Mouse (Mus musculus): ENCODE measurements around the gene Nbdy. TPM values are rescaled to one million over a fixed set of nuclear protein-coding genes. Genes with fewer than 3 reads are reported as not detected.

Nbdy gene
- 10 to 100 TPM; 72.9 to 76.0 TPM for total RNA-seq (2021)
- long read RNA-seq, experiment 1, transcript Nbdy-201 (4 exons, 788 nt): major isoform, 34 of 38 reads
- long read RNA-seq, experiment 1, partial matches to known transcripts: 0 of 38 reads
- long read RNA-seq, experiment 1, other reads (novel, unspliced or antisense): 1 of 38 reads
- long read RNA-seq, experiment 2, transcript Nbdy-201 (4 exons, 788 nt): major isoform, 42 of 55 reads
- long read RNA-seq, experiment 2, transcript Nbdy-204 (3 exons, 1,346 nt): minor isoform, 8 of 55 reads
- long read RNA-seq, experiment 2, partial matches to known transcripts: 0 of 55 reads
- long read RNA-seq, experiment 2, other reads (novel, unspliced or antisense): 2 of 55 reads

DNA sequence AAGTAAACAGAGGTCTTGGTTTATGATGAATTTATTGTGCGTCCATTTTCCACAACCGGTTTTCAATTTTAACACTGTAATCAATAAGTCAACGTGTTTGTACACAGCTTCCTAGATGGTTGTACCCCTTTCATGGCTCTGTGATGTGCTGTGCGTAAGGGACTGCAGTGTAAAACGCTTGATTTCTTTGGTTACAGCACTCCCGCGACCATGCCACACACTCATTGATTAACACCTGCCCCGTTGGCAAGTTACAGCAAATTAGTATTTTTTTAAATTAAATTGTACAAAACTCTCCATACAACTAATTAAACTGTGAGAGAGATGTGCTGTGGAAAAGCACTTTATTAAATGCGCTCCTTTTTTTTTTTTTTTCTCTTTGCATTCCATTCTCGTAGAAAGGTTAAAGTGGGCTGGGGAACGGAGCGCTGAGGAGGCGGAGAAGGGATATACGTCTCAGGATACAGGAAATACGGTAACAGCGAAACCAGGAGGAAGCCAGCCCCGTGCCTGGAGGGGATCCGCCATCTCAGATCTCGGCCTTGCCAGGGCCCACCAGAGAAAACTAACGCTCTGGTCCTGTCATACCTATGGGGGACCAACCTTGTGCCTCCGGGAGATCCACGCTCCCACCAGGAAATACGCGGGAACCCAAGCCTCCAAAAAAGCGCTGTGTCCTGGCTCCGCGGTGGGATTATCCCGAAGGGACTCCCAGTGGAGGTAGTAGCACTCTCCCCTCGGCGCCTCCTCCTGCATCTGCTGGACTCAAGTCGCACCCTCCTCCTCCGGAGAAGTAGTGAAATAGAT is at the start of gene Nbdy:
TSS of gene Nbdy (plus strand) at position 481 of the 807 bp plus-strand sequence.
- peak in 1 of 2 experiments; percentile 10 for DNase-seq (ENCODE audit: low spot score in 2 of 2)

DNA sequence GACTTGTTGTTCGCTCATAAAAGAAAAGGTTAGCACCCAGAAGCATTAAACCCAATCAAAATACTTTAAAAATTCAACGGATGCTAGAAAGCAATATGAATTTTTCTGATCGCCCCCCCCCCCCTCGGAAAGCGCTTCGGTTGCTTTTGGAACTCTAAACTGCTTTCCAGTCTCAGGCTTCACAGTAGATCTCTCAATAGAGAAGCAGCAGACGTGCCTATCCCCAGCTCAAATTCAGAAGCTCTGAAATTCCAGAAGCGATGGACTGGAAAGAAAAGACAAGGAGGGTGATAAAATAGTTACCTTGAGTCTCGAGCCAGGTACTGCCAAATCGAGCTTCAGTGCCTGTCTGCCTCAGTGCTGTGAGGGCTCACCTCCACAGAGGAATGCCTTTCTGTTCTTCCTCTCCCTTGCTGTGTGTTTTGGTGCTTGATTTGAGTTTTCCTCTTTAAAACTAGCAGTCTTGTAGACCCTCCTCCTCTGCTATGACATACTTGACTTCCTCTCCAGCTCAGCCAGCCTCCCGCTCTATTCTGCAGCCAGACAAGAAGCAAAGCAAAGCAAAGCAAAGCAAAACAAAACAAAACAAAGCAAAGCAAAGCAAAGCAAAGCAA is 27.5 kb upstream of the Nbdy start, which contains the start of gene Kctd12b:
TSS of gene Kctd12b (minus strand) at position 610 of the 614 bp plus-strand sequence.
- no peak for DNase-seq (ENCODE audit: low spot score in 2 of 2)

DNA sequence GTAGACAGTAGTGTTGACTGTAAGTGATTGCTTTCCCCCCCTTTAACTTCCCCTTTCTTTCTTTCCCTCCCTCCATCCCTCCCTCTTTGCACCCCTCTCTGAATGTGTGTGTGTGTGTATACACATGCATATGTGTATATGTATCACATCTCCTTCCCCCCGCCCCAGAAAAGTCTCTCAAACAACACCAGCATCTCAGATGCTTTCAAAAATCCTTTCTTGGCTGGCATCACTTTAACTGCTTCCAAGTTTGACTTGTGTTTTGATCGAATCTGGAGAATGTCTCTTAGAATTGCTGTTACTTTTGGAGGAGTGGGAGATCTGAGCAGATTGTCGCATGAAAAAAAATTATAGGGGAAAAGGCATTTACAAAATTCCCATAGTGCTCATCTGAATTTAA is 22.9 kb upstream of the Nbdy start:
- no peak for DNase-seq (ENCODE audit: low spot score in 2 of 2)

DNA sequence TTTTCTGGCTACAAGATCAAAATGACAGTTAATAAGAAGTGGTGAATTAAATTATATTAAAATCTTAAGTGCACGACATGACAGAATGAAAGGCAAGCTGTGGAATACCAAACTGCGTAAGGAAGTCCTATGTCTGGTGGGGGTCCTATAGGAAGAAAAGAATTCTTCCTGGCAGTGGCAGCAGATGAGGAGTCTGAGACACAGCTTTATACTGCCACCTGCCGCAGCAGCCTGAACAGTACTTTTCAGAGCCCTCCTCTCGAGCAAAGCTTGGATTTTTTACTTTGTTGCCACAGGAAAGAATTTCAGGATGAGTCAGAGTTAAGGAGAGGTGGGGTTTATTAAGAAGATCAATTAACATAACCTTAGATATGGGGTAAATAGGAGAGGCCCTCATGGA is 15.7 kb upstream of the Nbdy start:
- no peak for DNase-seq (ENCODE audit: low spot score in 2 of 2)

DNA sequence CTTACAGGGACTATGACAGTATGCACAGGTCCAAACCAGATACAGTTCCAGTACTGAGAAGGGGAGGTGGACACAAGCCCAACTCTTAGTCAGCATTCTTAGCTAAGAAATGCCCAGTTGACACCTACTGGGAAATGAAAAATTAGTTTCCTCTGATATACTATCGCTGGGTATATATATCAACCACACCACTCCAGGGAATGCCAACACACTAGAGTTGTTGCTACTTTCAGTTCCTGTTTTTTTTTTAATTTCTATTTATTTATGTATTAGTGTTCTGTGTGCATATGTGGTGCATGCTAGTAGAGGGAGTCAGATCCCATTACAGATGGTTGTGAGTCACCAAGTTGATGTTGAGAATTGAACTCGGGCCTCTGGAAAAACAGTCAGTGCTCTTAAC is 6.7 kb upstream of the Nbdy start:
- DNase-seq (ENCODE audit: low spot score in 2 of 2): no peak

DNA sequence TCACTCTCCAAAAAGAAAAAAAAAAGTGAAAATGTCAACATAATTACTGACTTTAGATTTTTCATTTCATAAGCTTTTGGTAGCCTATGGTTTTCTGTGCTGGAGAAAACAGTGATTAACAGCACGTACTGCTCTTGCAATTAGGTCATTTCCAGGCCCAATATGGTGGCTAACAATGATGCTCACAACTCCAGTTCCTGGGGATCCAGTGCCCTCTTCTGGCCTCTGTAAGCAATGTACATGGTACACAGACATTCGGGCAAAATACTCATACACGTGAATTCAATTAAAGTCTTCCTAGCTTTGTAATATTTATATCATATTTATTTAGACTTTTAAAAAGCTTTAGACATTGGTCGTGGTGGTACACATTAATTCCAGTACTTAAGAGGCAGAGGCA is 3.8 kb upstream of the Nbdy start:
- no peak for DNase-seq (ENCODE audit: low spot score in 2 of 2)

DNA sequence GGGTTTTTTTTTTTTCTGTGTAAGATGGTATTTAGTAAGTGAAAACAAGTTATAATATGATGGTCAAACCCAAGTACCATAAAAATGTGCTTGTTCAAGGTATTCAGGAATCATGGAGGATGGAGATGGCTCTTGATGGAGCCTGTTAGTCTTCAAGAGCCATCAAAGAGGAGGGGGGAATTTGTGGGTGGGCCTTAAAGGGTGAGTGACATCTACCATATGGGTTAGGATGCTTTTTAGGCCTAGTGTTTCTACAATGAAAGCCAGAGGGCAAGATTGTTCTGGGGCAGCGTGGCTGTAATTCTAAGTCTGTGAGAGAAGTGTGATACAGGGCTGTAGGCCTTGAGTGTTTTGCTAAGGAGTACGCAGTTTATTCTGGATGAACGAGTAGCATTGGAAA is 1.0 kb downstream of the Nbdy start:
- no peak for DNase-seq (ENCODE audit: low spot score in 2 of 2)

DNA sequence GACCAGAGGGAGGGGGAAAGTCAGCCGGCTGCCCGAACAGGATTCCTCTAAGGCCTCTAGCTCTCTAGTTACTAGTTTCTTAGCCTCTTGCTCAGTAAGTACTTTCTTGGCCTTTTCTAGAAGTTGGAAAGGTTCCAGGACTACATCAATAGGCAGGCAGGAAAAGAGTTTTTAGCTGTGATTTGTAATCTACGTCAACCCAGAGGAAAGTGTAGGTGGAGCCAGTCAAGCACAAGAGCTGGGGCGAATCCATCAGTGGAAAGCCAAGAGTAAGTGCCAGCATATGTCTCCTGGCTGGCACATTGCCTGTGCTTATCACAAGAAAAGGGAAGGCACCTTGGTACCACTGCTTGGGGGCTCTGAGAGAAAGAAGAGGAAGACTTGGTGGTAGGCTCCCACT is 12.3 kb downstream of the Nbdy start:
- no peak for DNase-seq (ENCODE audit: low spot score in 2 of 2)

DNA sequence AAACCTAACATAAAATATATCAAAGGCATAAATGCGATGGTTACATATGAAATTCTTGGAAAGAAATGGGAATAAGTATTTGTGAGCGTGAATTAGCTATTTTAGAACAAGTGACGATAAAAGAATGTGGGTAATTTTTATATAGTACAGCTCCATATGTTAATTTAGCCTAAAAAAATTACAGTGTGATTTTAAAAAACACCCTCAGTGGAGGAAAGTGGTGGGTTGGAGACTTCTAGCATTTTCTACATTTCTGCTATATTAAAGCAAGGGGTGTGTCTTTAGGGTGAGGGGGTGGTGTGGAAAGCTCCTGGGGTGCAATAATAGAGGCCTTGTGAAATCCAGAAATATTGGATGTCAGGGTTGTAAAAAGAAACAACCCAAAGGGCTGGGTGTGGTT is 19.1 kb downstream of the Nbdy start:
- no peak for DNase-seq (ENCODE audit: low spot score in 2 of 2)

DNA sequence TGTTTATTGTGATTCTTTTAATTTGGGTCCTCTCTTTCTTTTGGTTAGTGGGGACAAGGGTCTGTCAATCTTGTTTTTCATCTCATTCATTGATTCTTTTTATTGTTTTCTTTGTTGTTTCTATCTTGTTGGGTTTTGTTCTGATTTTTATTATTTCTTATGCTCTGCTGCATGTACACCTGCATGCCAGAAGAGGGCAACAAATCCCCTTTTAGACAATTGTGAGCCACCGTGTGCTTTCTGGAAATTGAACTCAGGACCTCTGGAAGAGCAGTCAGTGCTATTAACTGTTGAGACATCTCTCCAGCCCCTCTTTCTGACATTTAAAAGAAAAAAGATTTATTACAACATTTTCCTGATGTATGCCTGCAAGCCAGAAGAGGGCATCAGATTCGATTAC is 25.8 kb downstream of the Nbdy start:
- DNase-seq (ENCODE audit: low spot score in 2 of 2): no peak

Other genes starting within 250 kb of the Nbdy start
- 10 to 100 TPM; 64.4 to 70.0 TPM for gene Ubqln2, start 225.4 kb upstream of the Nbdy start, total RNA-seq (2021)
- not detected for gene Cypt3, start 165.0 kb upstream of the Nbdy start, total RNA-seq (2021)
- 10 to 100 TPM; 16.7 to 17.2 TPM for gene Kctd12b, start 27.2 kb upstream of the Nbdy start, total RNA-seq (2021)
- 1 to 10 TPM; 1.6 to 2.3 TPM for gene Spin2c, start 108.6 kb downstream of the Nbdy start, total RNA-seq (2021)

Measured in adrenal gland, postnatal 4 days (tissue).